In genomic region chr16:91740184-91740917, GRCm38 (mm10) we compare ENCODE assay signal across 10 mouse cellular contexts. TPM values are rescaled to one million over a fixed set of nuclear protein-coding genes. Genes with fewer than 3 reads are reported as not detected.
A peak's percentile ranks its signal among the peaks of the same experiment; 100 is the strongest.
DNase-seq lines count a peak whose midpoint lies in the region; ATAC-seq and TF ChIP-seq lines count a peak whose summit lies in the region.
"Had no signal": no experiment of that assay in that cellular context is flagged by ENCODE, and none has a peak within 500 bp of the region (broad histone marks: within the 10 kb centered on the region; RNA-seq: fewer than 3 reads in every experiment).

No protein-coding gene starts in this region.

- 0 out of 2 replicates have a peak, but pooled peaks cover 2% of the 10 kb centered on the region for H3K36me3 ChIP-seq in embryonic facial prominence, embryonic 14.5 days (ENCODE audit: control insufficient read depth, insufficient read depth, low read length)
- H3K36me3 ChIP-seq in embryonic facial prominence, embryonic 10.5 days (replicated peaks) = peaks cover 12% of the 10 kb centered on the region; the same call in 1 of the 2 replicates
- H3K36me3 ChIP-seq in hindbrain, postnatal 0 days (ENCODE audit: insufficient read depth, low read length) = no peaks in the 10 kb centered on the region
- H3K36me3 ChIP-seq in hindbrain, embryonic 16.5 days (ENCODE audit: control insufficient read depth, insufficient read depth, low read length) = no peaks in the 10 kb centered on the region
- peaks cover 5% of the 10 kb centered on the region for H3K36me3 ChIP-seq in E14TG2a.4 (ENCODE audit: insufficient read depth, low read length)
- H3K36me3 ChIP-seq in heart, embryonic 16.5 days (ENCODE audit: control insufficient read depth, insufficient read depth) = no peaks in the 10 kb centered on the region

- H3K9me3 ChIP-seq in embryonic facial prominence, embryonic 14.5 days (ENCODE audit: control insufficient read depth, low read length) = no peaks in the 10 kb centered on the region
- H3K9me3 ChIP-seq in embryonic facial prominence, embryonic 10.5 days = no peaks in the 10 kb centered on the region
- H3K9me3 ChIP-seq in hindbrain, postnatal 0 days (ENCODE audit: low read length) = no peaks in the 10 kb centered on the region
- H3K9me3 ChIP-seq in hindbrain, embryonic 16.5 days (ENCODE audit: control insufficient read depth, low read length) = no peaks in the 10 kb centered on the region
- no peaks in the 10 kb centered on the region for H3K9me3 ChIP-seq in E14TG2a.4 (ENCODE audit: low read length)
- H3K9me3 ChIP-seq in heart, embryonic 16.5 days (replicated peaks; ENCODE audit: control insufficient read depth, low read length) = no peaks in the 10 kb centered on the region

- no peak overlapping the region for H3K9ac ChIP-seq in embryonic facial prominence, embryonic 14.5 days (ENCODE audit: low read depth, low read length)
- no peak overlapping the region for H3K9ac ChIP-seq in hindbrain, postnatal 0 days (replicated peaks; ENCODE audit: low read length)
- H3K9ac ChIP-seq in hindbrain, embryonic 16.5 days (ENCODE audit: low read depth, low read length) = no peak overlapping the region
- no peak overlapping the region for H3K9ac ChIP-seq in heart, embryonic 16.5 days (ENCODE audit: low read length)

- no peak overlapping the region for H3K4me2 ChIP-seq in embryonic facial prominence, embryonic 14.5 days (ENCODE audit: low read depth, low read length)
- no peak overlapping the region for H3K4me2 ChIP-seq in hindbrain, postnatal 0 days (ENCODE audit: low read depth, low read length)
- H3K4me2 ChIP-seq in hindbrain, embryonic 16.5 days (ENCODE audit: low read length) = no peak overlapping the region
- H3K4me2 ChIP-seq in heart, embryonic 16.5 days (ENCODE audit: low read depth, low read length) = no peak overlapping the region

- no peak for ATAC-seq in embryonic facial prominence, embryonic 14.5 days (ENCODE audit: low read depth)
- no peak for ATAC-seq in hindbrain, postnatal 0 days
- no peak for ATAC-seq in hindbrain, embryonic 16.5 days
- ATAC-seq in heart, embryonic 16.5 days (replicated peaks; ENCODE audit: extremely low read depth, insufficient read depth, low FRiP score) = no peak
- no peak for ATAC-seq in monocyte, adult 5-6 weeks (replicated peaks; ENCODE audit: insufficient number of reproducible peaks, low FRiP score, low TSS enrichment, poor library complexity, severe bottlenecking)

- no peaks in the 10 kb centered on the region for H3K27me3 ChIP-seq in embryonic facial prominence, embryonic 14.5 days (replicated peaks; ENCODE audit: control insufficient read depth, insufficient read depth, low read length)
- no peaks in the 10 kb centered on the region for H3K27me3 ChIP-seq in embryonic facial prominence, embryonic 10.5 days (replicated peaks; ENCODE audit: low read depth, poor library complexity, severe bottlenecking)
- H3K27me3 ChIP-seq in hindbrain, postnatal 0 days (ENCODE audit: insufficient read depth, low read length) = no peaks in the 10 kb centered on the region
- H3K27me3 ChIP-seq in hindbrain, embryonic 16.5 days (replicated peaks; ENCODE audit: control insufficient read depth, insufficient read depth, low read length) = no peaks in the 10 kb centered on the region
- no peaks in the 10 kb centered on the region for H3K27me3 ChIP-seq in E14TG2a.4 (ENCODE audit: insufficient read depth, low read length)
- H3K27me3 ChIP-seq in heart, embryonic 16.5 days (ENCODE audit: control insufficient read depth, insufficient read depth, low read length) = no peaks in the 10 kb centered on the region

- no peak for DNase-seq in embryonic facial prominence, embryonic 14.5 days (ENCODE audit: low spot score)
- no peak for DNase-seq in embryonic facial prominence, embryonic 10.5 days (ENCODE audit: low spot score)
- DNase-seq in hindbrain, postnatal 0 days (ENCODE audit: low spot score) = no peak
- DNase-seq in right cerebral cortex, postnatal 4 days = no peak
- DNase-seq: cerebellum, postnatal 36 days; thymus, postnatal 36 days had no signal

- WGBS in embryonic facial prominence, embryonic 14.5 days = 59% methylated on average over 8 of the region's 8 CpGs
- WGBS in embryonic facial prominence, embryonic 10.5 days = 60% methylated on average over 8 of the region's 8 CpGs
- 59% methylated on average over 8 of the region's 8 CpGs for WGBS in hindbrain, postnatal 0 days
- WGBS in hindbrain, embryonic 16.5 days = 59% methylated on average over 8 of the region's 8 CpGs
- WGBS in heart, embryonic 16.5 days = 51% methylated on average over 8 of the region's 8 CpGs

- 0 out of 2 replicates have a peak overlapping the region, but pooled peaks have one; percentile 28 for H3K27ac ChIP-seq in embryonic facial prominence, embryonic 14.5 days (replicated peaks; ENCODE audit: low read depth, low read length)
- H3K27ac ChIP-seq in embryonic facial prominence, embryonic 10.5 days (replicated peaks) = no peak overlapping the region; the same call in 1 of the 2 replicates
- 0 out of 2 replicates have a peak overlapping the region, but pooled peaks have one; percentile 27 for H3K27ac ChIP-seq in hindbrain, postnatal 0 days
- no peak overlapping the region for H3K27ac ChIP-seq in hindbrain, embryonic 16.5 days (ENCODE audit: low read depth, low read length)
- H3K27ac ChIP-seq in heart, embryonic 16.5 days (ENCODE audit: low read length) = peak overlapping the region; percentile 20

- TF ChIP-seq CTCF in hindbrain, postnatal 0 days (IDR thresholded peaks at IDR 0.05; ENCODE audit: low read depth) = no peak
- no peak for TF ChIP-seq CTCF in E14TG2a.4 (conservative IDR thresholded peaks at IDR 0.05; ENCODE audit: low read length)

- peaks cover 6% of the 10 kb centered on the region for H3K4me1 ChIP-seq in embryonic facial prominence, embryonic 14.5 days (ENCODE audit: control insufficient read depth, insufficient read depth, low read length)
- peaks cover 68% of the 10 kb centered on the region for H3K4me1 ChIP-seq in embryonic facial prominence, embryonic 10.5 days
- peaks cover 4% of the 10 kb centered on the region; the same call in 1 of the 2 replicates for H3K4me1 ChIP-seq in hindbrain, postnatal 0 days (ENCODE audit: insufficient read depth, low read length)
- peaks cover 31% of the 10 kb centered on the region for H3K4me1 ChIP-seq in hindbrain, embryonic 16.5 days (ENCODE audit: control insufficient read depth, insufficient read depth, low read depth, low read length)
- H3K4me1 ChIP-seq in E14TG2a.4 (replicated peaks; ENCODE audit: low read depth, low read length) = peaks cover 68% of the 10 kb centered on the region
- H3K4me1 ChIP-seq in heart, embryonic 16.5 days (ENCODE audit: control insufficient read depth, insufficient read depth, low read length) = peaks cover 28% of the 10 kb centered on the region

- H3K4me3 ChIP-seq in embryonic facial prominence, embryonic 14.5 days (ENCODE audit: low read depth, low read length) = no peak overlapping the region
- no peak overlapping the region for H3K4me3 ChIP-seq in embryonic facial prominence, embryonic 10.5 days
- H3K4me3 ChIP-seq in hindbrain, postnatal 0 days (ENCODE audit: low read length) = no peak overlapping the region
- H3K4me3 ChIP-seq in hindbrain, embryonic 16.5 days (ENCODE audit: low read length) = no peak overlapping the region
- peak overlapping the region; percentile 52; the same call in 1 of the 2 replicates for H3K4me3 ChIP-seq in E14TG2a.4 (replicated peaks; ENCODE audit: low read length)
- H3K4me3 ChIP-seq in heart, embryonic 16.5 days (ENCODE audit: low read length) = no peak overlapping the region

RNA-seq across cellular contexts. Expression of gene Itsn1, which starts 11.3 kb away (rescaled TPM):
- 28.1 and 30.1 TPM in 2 replicates for polyA plus RNA-seq in embryonic facial prominence, embryonic 14.5 days (2014; fragmentation: Nextera tagmentation; extraction: Ambion mirVana)
- polyA plus RNA-seq in embryonic facial prominence, embryonic 10.5 days (2016; fragmentation: Nextera tagmentation; extraction: Ambion mirVana) = 40.1 and 43.5 TPM in 2 replicates
- total RNA-seq in hindbrain, postnatal 0 days (2014; rRNA removed) = 65.1 and 69.5 TPM in 2 replicates
- polyA plus RNA-seq in hindbrain, postnatal 0 days (2015; fragmentation: Nextera tagmentation; extraction: Ambion mirVana) = 33.6 and 34.8 TPM in 2 replicates
- polyA plus RNA-seq in hindbrain, embryonic 16.5 days (2015; fragmentation: Nextera tagmentation; extraction: Ambion mirVana) = 49.6 and 52.7 TPM in 2 replicates
- 14.2 and 17.0 TPM in 2 replicates for polyA plus RNA-seq in heart, embryonic 16.5 days (2015; fragmentation: Nextera tagmentation; extraction: Ambion mirVana)
- total RNA-seq in monocyte, adult 5-6 weeks (2017) = 17.6 to 27.7 TPM (median 24.7 TPM) in 3 replicates

RNA-seq across cellular contexts. Expression of gene Cryzl1, which starts 11.6 kb away (rescaled TPM):
- 61.6 and 61.8 TPM in 2 replicates for polyA plus RNA-seq in embryonic facial prominence, embryonic 14.5 days (2014; fragmentation: Nextera tagmentation; extraction: Ambion mirVana)
- polyA plus RNA-seq in embryonic facial prominence, embryonic 10.5 days (2016; fragmentation: Nextera tagmentation; extraction: Ambion mirVana) = 60.0 and 63.7 TPM in 2 replicates
- total RNA-seq in hindbrain, postnatal 0 days (2014; rRNA removed) = 28.4 and 67.3 TPM in 2 replicates
- 88.0 and 101 TPM in 2 replicates for polyA plus RNA-seq in hindbrain, postnatal 0 days (2015; fragmentation: Nextera tagmentation; extraction: Ambion mirVana)
- 105 and 115 TPM in 2 replicates for polyA plus RNA-seq in hindbrain, embryonic 16.5 days (2015; fragmentation: Nextera tagmentation; extraction: Ambion mirVana)
- polyA plus RNA-seq in heart, embryonic 16.5 days (2015; fragmentation: Nextera tagmentation; extraction: Ambion mirVana) = 51.8 and 58.3 TPM in 2 replicates
- 77.1 to 114 TPM (median 103 TPM) in 3 replicates for total RNA-seq in monocyte, adult 5-6 weeks (2017)

RNA-seq across cellular contexts. Expression of gene Donson, which starts 51.8 kb away (rescaled TPM):
- polyA plus RNA-seq in embryonic facial prominence, embryonic 14.5 days (2014; fragmentation: Nextera tagmentation; extraction: Ambion mirVana) = 17.8 and 21.7 TPM in 2 replicates
- polyA plus RNA-seq in embryonic facial prominence, embryonic 10.5 days (2016; fragmentation: Nextera tagmentation; extraction: Ambion mirVana) = 31.9 and 37.5 TPM in 2 replicates
- 20.4 and 24.2 TPM in 2 replicates for total RNA-seq in hindbrain, postnatal 0 days (2014; rRNA removed)
- polyA plus RNA-seq in hindbrain, postnatal 0 days (2015; fragmentation: Nextera tagmentation; extraction: Ambion mirVana) = 15.3 and 15.7 TPM in 2 replicates
- polyA plus RNA-seq in hindbrain, embryonic 16.5 days (2015; fragmentation: Nextera tagmentation; extraction: Ambion mirVana) = 19.4 and 21.5 TPM in 2 replicates
- 10.8 and 11.4 TPM in 2 replicates for polyA plus RNA-seq in heart, embryonic 16.5 days (2015; fragmentation: Nextera tagmentation; extraction: Ambion mirVana)
- 44.3 to 63.9 TPM (median 50.9 TPM) in 3 replicates for total RNA-seq in monocyte, adult 5-6 weeks (2017)

Comparison
In these comparisons a context has a peak if more than half of its experiments do, and no peak if none do; other contexts are left out.
1. H3K27ac ChIP-seq: peak in embryonic facial prominence, embryonic 14.5 days (single experiment), hindbrain, postnatal 0 days (single experiment) and heart, embryonic 16.5 days (single experiment); none in embryonic facial prominence, embryonic 10.5 days (single experiment) and hindbrain, embryonic 16.5 days (single experiment).